Mouse (Mus musculus) neural tube, embryonic 14.5 days (tissue): Measurements from ENCODE around the gene Rcbtb1. TPM values are rescaled to one million over a fixed set of nuclear protein-coding genes. Genes with fewer than 3 reads are reported as not detected.
"Not testable (repeated sequence)": the region's sequence is repeated elsewhere in the genome, so short reads cannot be mapped to it uniquely, and the experiment has no call there.

Experiments used
- ATAC-seq: fragments of 200-750 bp; cut with Nextera tagmentation; 2 replicates; pipeline ENCODE4 v1.8.0; 2017; ENCODE audit warnings: low read depth, mild to moderate bottlenecking, moderate TSS enrichment, moderate library complexity
- H3K27ac ChIP-seq: fragments of 300-500 bp; sonication (generic); 2 replicates; pipeline ENCODE4 v1.5.1; 2014; ENCODE audit warnings: low read depth, mild to moderate bottlenecking, control low read depth, low read length, moderate library complexity, mixed read lengths
- H3K27me3 ChIP-seq: fragments of 300-500 bp; sonication (generic); 2 replicates; pipeline ENCODE4 v1.6.1; 2014; ENCODE audit warnings: low read length; ENCODE audit not compliant: control insufficient read depth, insufficient read depth
- H3K36me3 ChIP-seq: fragments of 300-500 bp; sonication (generic); 2 replicates; pipeline ENCODE4 v1.6.1; 2014; ENCODE audit warnings: low read length, mixed read lengths; ENCODE audit not compliant: control insufficient read depth, insufficient read depth
- H3K4me1 ChIP-seq: fragments of 300-500 bp; sonication (generic); 2 replicates; pipeline ENCODE4 v1.6.1; 2014; ENCODE audit warnings: low read length; ENCODE audit not compliant: control insufficient read depth, insufficient read depth
- H3K4me2 ChIP-seq: fragments of 300-500 bp; sonication (generic); 2 replicates; pipeline ENCODE4 v1.6.1; 2014; ENCODE audit warnings: mild to moderate bottlenecking, low read depth, low read length, control low read depth
- H3K4me3 ChIP-seq: fragments of 300-500 bp; sonication (generic); 2 replicates; pipeline ENCODE4 v1.5.1; 2014; ENCODE audit warnings: low read depth, low read length, control low read depth, mixed read lengths
- H3K9ac ChIP-seq: fragments of 300-500 bp; sonication (generic); replicated peaks from 2 replicates; pipeline ENCODE4 v1.6.1; 2014; ENCODE audit warnings: low read depth, mild to moderate bottlenecking, control low read depth, low read length, mixed read lengths
- H3K9me3 ChIP-seq: fragments of 300-500 bp; sonication (generic); 2 replicates; pipeline ENCODE4 v1.6.1; 2016; ENCODE audit warnings: low read length; ENCODE audit not compliant: control insufficient read depth
- WGBS: fragments of 180-500 bp; shearing (Covaris S2); extraction: QIAGEN DNeasy Blood & Tissue Kit; methylation state at CpG from one replicate; pipeline ENCODE4 v1.1.7; 2014; 5-methylcytosine and 5-hydroxymethylcytosine counted together
- polyA plus RNA-seq: library from polyadenylated mRNA; unstranded; fragments of >200 nt; fragmentation: Nextera tagmentation; extraction: Ambion mirVana; gene quantifications from 2 replicates; pipeline ENCODE4 v1.2.1, GENCODE M21; 2014

The Rcbtb1 gene
- polyA plus RNA-seq, 1 experiment from 2014 or later: 50.1 TPM

DNA sequence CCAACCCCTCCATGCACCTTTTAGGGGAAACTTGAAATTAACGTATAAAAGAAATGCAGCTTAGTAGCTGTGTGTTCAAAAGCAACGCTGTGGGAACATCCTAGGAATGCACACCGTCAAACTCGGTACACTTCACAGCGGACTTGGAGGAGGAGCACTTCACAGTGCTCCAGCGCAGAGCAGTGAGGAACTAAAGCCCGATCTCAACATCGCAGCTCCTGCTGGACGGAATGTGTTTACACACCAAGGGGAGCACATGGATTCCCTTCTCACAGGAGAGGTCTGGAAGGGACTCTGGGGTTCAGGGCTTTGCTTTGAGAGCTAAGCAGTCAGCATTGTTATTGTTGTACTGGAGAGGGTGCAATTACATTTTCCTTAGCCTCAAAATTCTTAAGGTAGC is 32.6 kb downstream of the Rcbtb1 start:
- H3K9ac ChIP-seq: no peak overlapping the region
- peaks cover 66% of the 10 kb centered on the region for H3K36me3 ChIP-seq
- WGBS: 96% methylated on average over 9 of the region's 9 CpGs
- no peak overlapping the region for H3K4me3 ChIP-seq
- H3K4me2 ChIP-seq: no peak overlapping the region
- H3K27ac ChIP-seq: no peak overlapping the region
- H3K27me3 ChIP-seq: no peaks in the 10 kb centered on the region
- H3K4me1 ChIP-seq: no peaks in the 10 kb centered on the region
- ATAC-seq: no peak
- H3K9me3 ChIP-seq: no peaks in the 10 kb centered on the region

DNA sequence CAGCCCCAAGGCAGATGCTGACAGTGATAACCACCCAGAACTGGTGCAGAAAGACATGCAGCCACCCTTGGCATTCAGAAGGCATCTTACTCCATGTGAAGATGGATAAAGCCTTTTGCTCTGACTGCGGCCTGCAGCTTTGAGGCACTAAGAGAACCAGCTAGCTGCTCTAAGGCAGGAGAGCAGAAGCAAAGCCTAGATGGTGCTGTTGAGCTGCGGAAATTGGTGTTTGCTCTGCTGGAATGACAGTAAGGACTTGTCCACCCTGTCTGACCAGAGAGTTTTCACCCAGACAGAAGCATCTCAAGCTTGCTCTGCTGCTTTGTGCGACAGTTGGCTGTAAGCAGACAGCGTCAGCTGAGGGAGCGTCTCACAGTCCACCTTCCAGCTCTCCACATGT is 49.3 kb downstream of the Rcbtb1 start:
- H3K4me1 ChIP-seq, H3K36me3 ChIP-seq, H3K27ac ChIP-seq, ATAC-seq, H3K4me2 ChIP-seq, H3K27me3 ChIP-seq, H3K9me3 ChIP-seq, H3K4me3 ChIP-seq, H3K9ac ChIP-seq: not testable (repeated sequence)
- WGBS: 72% methylated on average over 5 of the region's 5 CpGs

DNA sequence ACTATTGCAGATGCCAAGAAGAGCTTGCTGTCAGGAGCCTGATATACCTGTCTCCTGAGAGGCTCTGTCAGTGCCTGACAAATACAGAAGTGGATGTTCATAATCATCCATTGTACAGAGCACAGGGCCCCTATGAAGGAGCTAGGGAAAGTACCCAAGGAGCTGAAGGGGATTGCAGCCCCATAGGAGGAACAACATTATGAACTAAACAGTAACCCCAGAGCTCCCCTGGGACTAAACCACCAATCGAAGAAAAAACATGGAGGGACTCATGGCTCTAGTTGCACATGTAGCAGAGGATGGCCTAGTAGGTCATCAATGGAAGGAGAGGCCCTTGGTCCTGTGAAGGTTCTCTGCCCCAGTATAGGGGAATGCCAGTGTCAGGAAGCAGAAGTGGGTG is 54.9 kb downstream of the Rcbtb1 start:
- not testable (repeated sequence) for H3K27ac ChIP-seq, H3K4me3 ChIP-seq, H3K27me3 ChIP-seq, H3K36me3 ChIP-seq, H3K4me1 ChIP-seq, ATAC-seq, H3K9ac ChIP-seq, H3K9me3 ChIP-seq, H3K4me2 ChIP-seq
- 97% methylated on average over 1 of the region's 1 CpGs for WGBS

DNA sequence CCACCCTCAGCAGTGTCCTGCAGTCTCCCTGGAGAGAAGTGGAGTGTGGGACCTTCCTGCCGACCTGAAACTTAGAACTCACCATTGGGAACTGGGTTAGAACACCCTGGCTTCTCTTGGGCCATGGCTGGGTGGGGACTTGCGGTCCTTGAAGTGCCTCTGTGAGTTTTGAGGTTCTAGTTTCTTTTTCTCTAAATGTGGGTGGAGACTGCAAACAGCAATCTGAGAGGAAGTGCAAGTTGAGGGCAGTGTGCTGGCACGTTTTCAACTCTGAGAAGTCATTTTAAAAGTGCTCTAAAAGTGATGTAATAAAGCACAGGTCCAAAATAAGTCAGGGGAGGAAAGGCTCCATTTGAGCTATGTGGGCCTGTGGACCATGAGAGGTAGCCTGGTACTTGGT is 59.0 kb downstream of the Rcbtb1 start, which contains the start of gene Gm6904:
Gm6904 (minus strand) TSS at position 161 of the 400 bp plus-strand sequence.
- H3K4me3 ChIP-seq: no peak within 1 kb of the TSS
- H3K4me2 ChIP-seq: no peak within 1 kb of the TSS
- H3K36me3 ChIP-seq: no peaks in the 10 kb centered on the region
- H3K9me3 ChIP-seq: no peaks in the 10 kb centered on the region
- no peak within 1 kb of the TSS for H3K27ac ChIP-seq
- no peaks in the 10 kb centered on the region for H3K27me3 ChIP-seq
- H3K4me1 ChIP-seq: no peaks in the 10 kb centered on the region
- no peak for ATAC-seq
- WGBS: 72% methylated on average over 3 of the region's 3 CpGs
- H3K9ac ChIP-seq: no peak within 1 kb of the TSS

DNA sequence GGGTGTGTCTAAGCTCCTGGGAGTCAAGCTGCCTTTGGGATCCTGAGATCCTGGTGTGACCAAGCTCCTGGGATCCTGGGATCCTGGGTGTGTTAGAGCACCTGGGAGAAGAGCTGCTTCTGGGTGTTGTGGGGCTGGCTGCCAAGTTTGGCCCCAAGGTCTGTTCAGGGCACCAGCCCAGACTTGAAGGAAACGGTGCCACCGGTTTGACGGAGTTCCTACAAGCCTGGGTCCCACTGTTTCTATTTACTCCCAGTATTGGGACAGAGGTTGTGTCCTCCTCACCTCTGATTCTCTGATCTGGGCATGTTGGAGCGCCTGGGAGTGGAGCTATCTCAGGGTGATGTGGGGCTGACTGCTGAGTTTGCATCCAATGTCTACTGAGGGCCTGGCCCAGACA is 74.0 kb downstream of the Rcbtb1 start:
- H3K4me2 ChIP-seq, H3K27me3 ChIP-seq, ATAC-seq, H3K4me1 ChIP-seq, H3K27ac ChIP-seq, H3K4me3 ChIP-seq, H3K9ac ChIP-seq, H3K9me3 ChIP-seq, H3K36me3 ChIP-seq: not testable (repeated sequence)
- WGBS: 89% methylated on average over 4 of the region's 4 CpGs

Other genes starting within 250 kb of the Rcbtb1 start
- gene 1700129C05Rik, start 58.3 kb upstream of the Rcbtb1 start, polyA plus RNA-seq: not detected in 2 replicates
- gene Gm5142, start 22.5 kb upstream of the Rcbtb1 start, polyA plus RNA-seq: not detected in 2 replicates
- gene Gm6904, start 59.0 kb downstream of the Rcbtb1 start, polyA plus RNA-seq: 0.32 TPM in 1 of 2 replicates, not detected in the other
- gene Phf11a, start 96.3 kb downstream of the Rcbtb1 start, polyA plus RNA-seq: not detected in 2 replicates
- gene Phf11b, start 140.1 kb downstream of the Rcbtb1 start, polyA plus RNA-seq: not detected in 2 replicates
- 0.13 and 0.36 TPM in 2 replicates for gene Phf11d, start 164.3 kb downstream of the Rcbtb1 start, polyA plus RNA-seq
- 0.28 and 0.31 TPM in 2 replicates for gene Phf11c, start 194.2 kb downstream of the Rcbtb1 start, polyA plus RNA-seq
- 6.5 and 8.8 TPM in 2 replicates for gene Setdb2, start 239.7 kb downstream of the Rcbtb1 start, polyA plus RNA-seq
- gene Cab39l, start 239.8 kb downstream of the Rcbtb1 start, polyA plus RNA-seq: 20.3 and 23.8 TPM in 2 replicates